Mouse (Mus musculus) stomach, postnatal 0 days (tissue): ENCODE data around the gene Slc7a14. TPM values are rescaled to one million over a fixed set of nuclear protein-coding genes. Genes with fewer than 3 reads are reported as not detected.

ENCODE experiments used
- ATAC-seq: fragments of 200-750 bp; cut with Nextera tagmentation; 2 replicates; pipeline ENCODE4 v1.8.0; 2017; ENCODE audit not compliant: low FRiP score, low TSS enrichment
- DNase-seq: peaks from one replicate; pipeline ENCODE4 v3.0.0-alpha.2; 2016; ENCODE audit warnings: low spot score
- H3K27ac ChIP-seq: fragments of 300-500 bp; sonication (generic); replicated peaks from 2 replicates; pipeline ENCODE4 v1.5.1; 2014; ENCODE audit warnings: mild to moderate bottlenecking, control low read depth
- H3K27me3 ChIP-seq: fragments of 300-500 bp; sonication (generic); 2 replicates; pipeline ENCODE4 v1.6.1; 2014; ENCODE audit warnings: low read length; ENCODE audit not compliant: control insufficient read depth, insufficient read depth
- H3K36me3 ChIP-seq: fragments of 300-500 bp; sonication (generic); 2 replicates; pipeline ENCODE4 v1.6.1; 2014; ENCODE audit warnings: low read length, mixed read lengths; ENCODE audit not compliant: control insufficient read depth, insufficient read depth
- H3K4me1 ChIP-seq: fragments of 300-500 bp; sonication (generic); replicated peaks from 2 replicates; pipeline ENCODE4 v1.6.1; 2014; ENCODE audit warnings: antibody characterized with exemption; ENCODE audit not compliant: control insufficient read depth, insufficient read depth
- H3K4me2 ChIP-seq: fragments of 300-500 bp; sonication (generic); replicated peaks from 2 replicates; pipeline ENCODE4 v1.6.1; 2014; ENCODE audit warnings: low read depth, mild to moderate bottlenecking, control low read depth, moderate library complexity
- H3K4me3 ChIP-seq: fragments of 300-500 bp; sonication (generic); 2 replicates; pipeline ENCODE4 v1.5.1; 2014; ENCODE audit warnings: low read depth, low read length, control low read depth
- H3K9ac ChIP-seq: fragments of 300-500 bp; sonication (generic); 2 replicates; pipeline ENCODE4 v1.6.1; 2014; ENCODE audit warnings: mild to moderate bottlenecking, low read length, control low read depth, mixed read lengths
- H3K9me3 ChIP-seq: fragments of 300-500 bp; sonication (generic); 2 replicates; pipeline ENCODE4 v1.6.1; 2016; ENCODE audit warnings: low read length; ENCODE audit not compliant: control insufficient read depth
- CTCF ChIP-seq: IDR thresholded peaks from 2 replicates; pipeline ENCODE4 v1.5.1; 2016; ENCODE audit warnings: antibody characterized with exemption, low read depth, mild to moderate bottlenecking, moderate library complexity
- EP300 ChIP-seq: optimal IDR thresholded peaks from 2 replicates; pipeline ENCODE3; 2016; ENCODE audit warnings: antibody characterized with exemption
- WGBS: fragments of 180-500 bp; shearing (Covaris S2); extraction: QIAGEN DNeasy Blood & Tissue Kit; methylation state at CpG from one replicate; pipeline ENCODE4 v1.1.7; 2014; 5-methylcytosine and 5-hydroxymethylcytosine counted together
- polyA plus RNA-seq: library from polyadenylated mRNA; unstranded; fragments of >200 nt; fragmentation: Nextera tagmentation; extraction: Ambion mirVana; gene quantifications from 2 replicates; pipeline ENCODE4 v1.2.1, GENCODE M21; 2015

Slc7a14 gene
- polyA plus RNA-seq, 1 experiment from 2014 or later = 0.55 TPM

DNA sequence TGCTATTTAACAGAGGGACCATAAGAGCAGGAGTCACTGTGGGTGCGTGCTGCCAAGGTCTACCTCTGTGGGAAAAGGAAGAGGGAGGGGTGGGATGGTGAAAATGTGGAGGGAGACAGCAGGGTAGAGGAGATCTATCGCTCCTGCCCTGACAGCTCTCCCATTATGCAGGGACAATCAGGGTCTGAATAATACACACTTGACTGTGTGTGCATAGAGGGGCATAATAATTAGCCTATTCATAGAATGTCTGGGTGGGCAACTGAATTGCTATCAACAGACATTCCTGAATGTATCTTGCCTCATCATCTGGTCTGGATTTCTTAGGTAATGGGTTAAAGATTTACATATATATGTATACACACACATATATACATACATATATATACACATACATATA lies 81.7 kb downstream of the Slc7a14 start:
- Histone ChIP-seq H3K9me3 (no peaks in the 10 kb centered on the region), H3K9ac (no peak overlapping the region), H3K27ac (no peak overlapping the region), H3K36me3 (no peaks in the 10 kb centered on the region), H3K4me1 (no peaks in the 10 kb centered on the region), H3K4me3 (no peak overlapping the region), H3K4me2 (no peak overlapping the region), H3K27me3 (no peaks in the 10 kb centered on the region)
- WGBS = 82% methylated on average over 2 of the region's 2 CpGs
- no peak for TF ChIP-seq EP300
- no peak for TF ChIP-seq CTCF
- ATAC-seq (no peak), DNase-seq (no peak)

DNA sequence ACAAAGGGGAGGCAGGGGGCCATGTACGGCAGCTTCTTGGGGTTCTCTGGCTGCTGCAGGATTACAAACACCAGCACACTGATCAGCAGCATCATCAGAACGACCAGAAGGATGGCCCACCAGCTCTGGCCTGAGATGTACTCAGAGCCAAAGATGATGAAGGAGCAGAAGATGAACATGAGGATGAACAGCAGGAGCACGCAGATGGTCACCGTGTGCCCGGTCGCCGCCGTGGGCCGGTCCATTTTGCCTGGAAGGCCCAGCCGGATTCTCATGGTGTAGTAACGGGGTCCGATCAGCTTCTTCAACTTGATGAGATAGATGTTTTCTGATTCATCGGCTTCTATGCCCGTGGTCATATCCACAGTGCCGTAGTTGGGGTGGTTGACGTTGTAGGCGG lies 86.6 kb downstream of the Slc7a14 start:
- H3K27ac ChIP-seq = no peak overlapping the region
- TF ChIP-seq EP300 = no peak
- TF ChIP-seq CTCF = no peak
- no peaks in the 10 kb centered on the region for H3K4me1 ChIP-seq
- no peak overlapping the region for H3K9ac ChIP-seq
- no peak overlapping the region for H3K4me3 ChIP-seq
- H3K4me2 ChIP-seq = no peak overlapping the region
- H3K36me3 ChIP-seq = no peaks in the 10 kb centered on the region
- 95% methylated on average over 17 of the region's 17 CpGs for WGBS
- H3K27me3 ChIP-seq = no peaks in the 10 kb centered on the region
- H3K9me3 ChIP-seq = no peaks in the 10 kb centered on the region
- ATAC-seq (no peak), DNase-seq (no peak)

DNA sequence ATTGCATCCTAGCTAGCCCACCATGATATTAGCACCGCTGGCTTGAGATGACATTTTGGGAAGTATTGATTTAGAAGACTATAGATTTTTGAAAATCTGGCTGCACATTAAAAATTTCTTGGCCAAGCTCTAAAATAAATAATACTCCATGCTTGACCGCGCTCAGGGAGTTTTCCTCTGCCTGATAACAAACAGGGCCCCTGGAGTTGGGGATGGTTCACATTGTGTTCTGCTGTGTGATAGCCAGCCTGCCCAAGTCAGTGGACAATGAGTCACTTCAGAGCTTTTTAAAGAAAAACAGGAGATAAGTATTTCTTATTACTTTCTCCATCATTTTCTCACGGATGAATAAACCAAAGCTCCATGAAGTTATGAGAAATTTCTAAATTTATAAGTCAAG lies 90.1 kb downstream of the Slc7a14 start:
- TF ChIP-seq EP300 = no peak
- TF ChIP-seq CTCF = no peak
- no peaks in the 10 kb centered on the region for H3K4me1 ChIP-seq
- no peak overlapping the region for H3K4me2 ChIP-seq

DNA sequence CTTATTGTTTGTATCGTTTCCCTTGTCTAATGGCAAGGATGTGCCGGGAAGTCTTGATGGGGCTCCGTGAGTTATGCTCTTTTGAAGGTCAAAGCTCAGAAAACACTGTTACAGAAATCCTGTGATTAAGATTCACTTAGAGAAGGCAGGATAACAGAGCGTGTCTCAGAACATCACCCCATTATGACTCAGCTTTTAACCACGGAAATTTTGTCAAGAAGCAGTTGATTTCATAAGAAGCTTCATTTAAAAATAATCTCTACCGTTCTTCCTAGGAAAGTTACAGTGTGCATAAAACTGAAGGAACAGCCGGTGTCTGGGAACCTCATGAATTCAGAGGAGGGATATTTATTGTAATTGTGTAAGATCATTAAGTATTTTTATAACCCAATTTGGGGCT lies 90.7 kb downstream of the Slc7a14 start:
- 65% methylated on average over 7 of the region's 7 CpGs for WGBS
- no peak overlapping the region for H3K27ac ChIP-seq
- no peak overlapping the region for H3K4me2 ChIP-seq
- no peaks in the 10 kb centered on the region for H3K9me3 ChIP-seq
- H3K4me1 ChIP-seq = no peaks in the 10 kb centered on the region
- no peak overlapping the region for H3K4me3 ChIP-seq
- TF ChIP-seq EP300 (no peak), CTCF (no peak)
- H3K36me3 ChIP-seq = no peaks in the 10 kb centered on the region
- H3K27me3 ChIP-seq = no peaks in the 10 kb centered on the region
- DNase-seq = no peak
- ATAC-seq = no peak
- no peak overlapping the region for H3K9ac ChIP-seq

More for the DNA sequence above, 90.1 kb downstream of the Slc7a14 start:
- H3K9ac ChIP-seq = no peak overlapping the region
- no peaks in the 10 kb centered on the region for H3K36me3 ChIP-seq
- H3K27me3 ChIP-seq = no peaks in the 10 kb centered on the region
- 82% methylated on average over 4 of the region's 4 CpGs for WGBS
- no peak overlapping the region for H3K27ac ChIP-seq
- no peak for DNase-seq
- no peak overlapping the region for H3K4me3 ChIP-seq
- ATAC-seq = no peak
- no peaks in the 10 kb centered on the region for H3K9me3 ChIP-seq

DNA sequence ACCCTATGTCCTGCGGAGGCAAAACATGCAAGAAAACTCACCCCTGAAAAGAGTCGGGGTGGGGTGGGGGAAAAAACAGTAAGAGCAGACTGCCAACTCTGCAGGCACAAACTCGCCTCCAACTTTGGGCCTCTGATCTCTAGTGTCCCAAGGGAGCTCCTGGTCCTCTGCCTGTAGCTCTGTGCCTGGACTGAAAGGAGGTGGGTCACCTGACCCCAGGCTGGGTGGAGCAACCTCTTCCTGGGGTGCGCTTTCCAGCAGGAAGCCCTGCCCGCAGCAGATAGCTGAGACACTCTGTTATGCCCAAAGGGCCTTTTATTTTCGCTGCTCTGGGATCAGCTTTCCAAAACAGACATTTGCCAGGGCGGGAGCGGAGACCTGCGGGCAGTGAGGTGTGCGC lies 92.7 kb downstream of the Slc7a14 start:
- Histone ChIP-seq H3K4me2 (no peak overlapping the region), H3K36me3 (no peaks in the 10 kb centered on the region), H3K4me3 (no peak overlapping the region), H3K4me1 (no peaks in the 10 kb centered on the region), H3K27me3 (no peaks in the 10 kb centered on the region), H3K9ac (no peak overlapping the region), H3K9me3 (no peaks in the 10 kb centered on the region), H3K27ac (no peak overlapping the region)
- WGBS = 72% methylated on average over 10 of the region's 10 CpGs
- TF ChIP-seq CTCF (no peak), EP300 (no peak)
- DNase-seq (no peak), ATAC-seq (no peak)

DNA sequence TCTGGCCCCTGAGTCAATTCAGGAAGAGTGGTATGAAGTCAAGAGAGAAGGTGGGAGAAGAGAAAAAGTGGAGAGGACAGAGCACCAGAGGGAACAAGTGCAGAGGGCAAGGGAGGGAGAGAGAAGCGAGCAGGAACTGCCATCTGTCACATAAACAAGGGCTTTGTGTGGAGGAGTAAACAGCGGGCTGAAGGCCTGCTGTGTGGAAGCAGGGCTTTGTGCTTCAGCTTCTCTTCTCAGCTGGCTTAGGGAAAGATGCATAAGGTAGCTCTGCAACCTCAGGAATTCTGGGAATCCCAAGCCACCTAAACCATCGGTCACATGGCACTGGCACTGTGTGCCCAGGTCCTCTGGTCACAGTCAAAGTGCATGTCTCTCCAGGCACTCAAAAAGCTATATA lies 96.4 kb downstream of the Slc7a14 start:
- Histone ChIP-seq H3K4me3 (no peak overlapping the region), H3K9me3 (no peaks in the 10 kb centered on the region), H3K4me2 (no peak overlapping the region), H3K4me1 (no peaks in the 10 kb centered on the region), H3K9ac (no peak overlapping the region), H3K27ac (no peak overlapping the region), H3K36me3 (no peaks in the 10 kb centered on the region), H3K27me3 (no peaks in the 10 kb centered on the region)
- no peak for ATAC-seq
- TF ChIP-seq EP300 (no peak), CTCF (no peak)
- no peak for DNase-seq
- WGBS = 33% methylated on average over 3 of the region's 3 CpGs
